Mouse (Mus musculus) neutrophil, adult 5-6 weeks (primary cell): ENCODE results near the gene Psmc3ip. TPM values are rescaled to one million over a fixed set of nuclear protein-coding genes. Genes with fewer than 3 reads are reported as not detected.

ENCODE experiments used
- ATAC-seq: fragments of 151-379, 151-347 bp; 2 replicates; pipeline ENCODE4 v1.8.0; 2017; ENCODE audit warnings: mild to moderate bottlenecking, moderate TSS enrichment; ENCODE audit not compliant: insufficient number of reproducible peaks, poor library complexity, low FRiP score, severe bottlenecking; ENCODE audit errors: extremely low read depth
- total RNA-seq: library from RNA; stranded (forward); fragments of 200-1000 nt; gene quantifications from 2 replicates; pipeline ENCODE4 v1.2.3, GENCODE M21; 2017

The Psmc3ip gene
- total RNA-seq, 1 experiment from 2014 or later = 4.0 TPM

DNA sequence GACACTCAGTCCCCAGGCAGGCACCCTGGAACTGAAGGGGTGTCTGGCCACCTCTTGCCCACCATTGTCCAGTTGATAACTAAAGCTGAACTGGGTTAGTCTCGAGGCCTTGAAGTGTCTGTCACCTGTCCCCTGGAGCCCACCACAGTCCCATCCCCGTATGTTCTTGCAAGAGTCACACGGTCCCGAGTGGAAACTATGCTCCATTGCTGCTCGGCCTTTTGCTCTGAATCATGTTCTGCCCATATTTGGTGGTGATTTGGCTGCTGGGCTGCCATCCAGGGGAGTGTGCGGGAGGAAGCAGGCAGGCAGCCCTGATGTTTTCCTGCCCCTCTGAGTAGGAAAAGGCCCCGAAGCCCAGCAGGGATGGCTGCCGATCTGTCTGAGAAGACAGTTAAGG, 35.1 kb downstream of the Psmc3ip start:
- ATAC-seq = no peak

- ATAC-seq = no peak
Observed at GRCm38 (mm10) chr11:101059473-101059872, 35.8 kb downstream of the Psmc3ip start.

GRCm38 (mm10) chr11:101058726-101059125, 36.5 kb downstream of the Psmc3ip start:
- ATAC-seq = no peak

DNA sequence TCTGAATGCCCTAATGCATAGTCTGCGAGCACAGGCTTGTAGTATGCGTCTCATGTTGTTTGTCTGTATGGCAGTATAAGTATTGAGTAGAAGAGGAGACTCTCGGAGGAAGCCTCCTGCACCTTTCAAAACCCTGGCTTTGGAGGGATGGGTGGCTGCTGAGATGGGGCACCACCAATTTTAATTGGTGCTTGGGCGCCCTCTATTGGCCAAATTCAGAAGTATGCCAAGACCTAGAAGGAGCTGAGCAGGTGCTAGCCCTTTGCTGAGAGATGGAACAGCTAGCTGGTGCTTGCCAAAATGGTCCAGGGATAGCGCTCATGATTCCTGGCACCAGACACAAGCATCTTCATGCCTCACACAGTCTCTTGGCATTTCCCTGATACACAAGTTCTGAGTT, 37.4 kb downstream of the Psmc3ip start:
- peak; percentile 60; the same call in 1 of the 2 replicates for ATAC-seq

DNA sequence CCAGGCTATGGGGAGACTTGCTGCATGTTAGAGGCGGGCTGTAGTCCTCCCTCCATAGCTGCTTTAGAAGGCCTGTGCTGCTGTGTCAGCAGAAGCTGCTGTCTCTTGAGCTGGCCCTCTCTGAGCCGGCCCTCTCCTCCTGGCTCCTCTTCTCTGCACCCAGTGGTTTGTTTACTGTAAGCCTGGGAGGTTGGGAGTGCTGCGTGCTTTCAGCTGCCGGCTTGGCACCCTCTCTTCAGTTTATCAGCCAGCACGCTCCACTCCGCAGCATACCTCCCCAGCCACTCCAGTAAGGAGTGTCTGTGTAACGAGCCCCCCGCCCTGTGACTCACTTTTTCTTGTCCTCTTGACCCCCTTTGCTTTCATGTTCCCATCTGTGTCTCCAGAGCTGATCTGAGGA, 38.4 kb downstream of the Psmc3ip start:
- no peak for ATAC-seq

- no peak for ATAC-seq
Observed at GRCm38 (mm10) chr11:101055418-101055817, 39.8 kb downstream of the Psmc3ip start.

- no peak for ATAC-seq
Observed at GRCm38 (mm10) chr11:101053974-101054373, 41.3 kb downstream of the Psmc3ip start.

DNA sequence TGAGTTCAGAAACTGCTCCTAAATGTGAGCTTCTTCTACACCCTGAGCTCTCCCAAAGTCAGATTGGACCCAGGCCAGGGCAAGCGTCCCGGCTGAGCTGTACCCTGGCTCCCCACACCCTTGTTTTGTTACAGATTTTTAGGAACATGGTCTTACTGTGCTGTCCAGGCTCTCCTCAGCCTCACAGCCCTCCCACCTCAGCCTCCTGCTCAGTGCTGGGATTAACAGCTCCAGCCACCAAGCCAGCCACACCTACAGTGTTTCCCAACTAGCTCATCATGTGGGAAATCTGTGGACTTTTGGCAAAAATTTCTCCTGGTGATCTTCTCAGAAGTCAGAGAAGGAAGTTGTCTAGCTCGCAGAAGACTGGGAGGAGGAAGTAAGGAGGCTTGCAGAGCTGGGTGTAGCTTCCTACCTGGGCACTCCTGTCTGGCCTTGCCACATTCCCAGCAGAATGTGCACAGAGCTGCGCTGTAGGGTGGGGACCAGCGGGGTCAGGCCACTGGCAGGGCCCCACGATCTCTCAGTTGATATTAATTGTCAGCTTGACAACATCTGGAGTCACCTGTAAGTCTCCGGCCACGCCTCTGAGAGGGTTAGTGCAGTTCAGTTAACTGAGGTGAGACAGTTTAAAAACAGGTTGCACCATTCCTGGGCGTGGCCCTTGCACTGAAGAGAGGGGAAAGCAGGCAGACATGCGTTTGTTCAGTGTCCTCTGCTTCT, 42.3 kb downstream of the Psmc3ip start:
- no peak for ATAC-seq

DNA sequence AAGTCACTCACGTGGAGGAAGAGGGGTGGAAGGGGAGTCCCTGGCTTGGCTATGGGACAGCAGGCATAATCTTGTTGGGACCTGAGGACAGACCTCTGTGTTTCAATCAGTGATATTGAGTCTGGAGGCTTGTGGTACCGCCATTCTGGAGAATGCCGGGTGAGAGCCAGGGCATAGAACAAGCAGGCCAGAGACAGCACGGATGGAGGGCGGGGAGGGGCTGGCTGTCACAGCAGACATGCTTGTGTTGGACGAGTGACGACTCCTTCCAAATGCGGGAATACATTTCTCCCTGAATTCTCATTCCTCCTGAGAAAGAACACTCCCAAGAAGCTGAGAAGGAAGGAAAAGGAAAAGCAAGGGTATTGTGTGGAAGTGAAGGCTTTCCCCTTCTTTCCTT, 43.6 kb downstream of the Psmc3ip start:
- ATAC-seq = no peak

DNA sequence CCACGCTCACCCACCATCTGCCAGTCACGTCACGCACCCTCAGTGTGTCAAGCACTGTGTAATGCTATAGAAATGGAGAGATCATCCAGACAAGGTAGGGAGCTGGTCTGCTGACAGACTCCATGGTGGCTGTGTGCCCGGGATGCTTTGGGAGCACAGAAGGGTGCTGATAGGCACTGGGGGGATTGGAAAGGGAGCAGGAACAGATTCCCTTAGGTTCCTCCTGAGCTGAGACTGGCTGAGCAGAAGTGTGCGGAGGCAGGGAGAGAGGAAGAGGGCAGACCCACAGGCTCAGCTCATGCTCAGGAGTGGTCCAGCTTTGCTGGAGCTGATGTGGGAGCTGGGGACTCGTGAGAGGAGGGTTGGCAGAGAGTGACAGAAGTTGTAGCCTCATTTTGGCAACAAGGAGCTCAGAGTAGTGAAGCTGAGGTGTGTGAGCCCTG, 44.2 kb downstream of the Psmc3ip start:
- ATAC-seq = no peak

DNA sequence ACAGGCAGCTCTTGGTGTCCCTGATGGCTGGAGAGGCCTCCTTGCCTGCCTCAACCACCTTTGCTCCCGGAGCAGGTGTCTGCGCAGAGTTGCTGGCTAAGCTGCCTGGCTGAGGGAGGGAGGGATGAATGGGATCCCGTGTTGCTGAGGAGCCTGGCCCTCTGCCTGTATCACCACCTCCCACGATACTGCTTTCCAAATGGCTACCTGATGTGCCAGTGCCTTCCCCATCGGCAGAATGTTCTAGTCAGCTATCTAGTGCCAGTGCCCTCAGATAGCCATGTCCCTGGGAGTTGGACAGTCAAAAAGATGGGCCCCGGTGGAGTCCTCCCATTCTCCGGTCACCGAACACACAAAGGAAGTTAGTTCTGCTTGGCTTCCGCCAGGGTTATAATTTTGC, 44.9 kb downstream of the Psmc3ip start:
- no peak for ATAC-seq

DNA sequence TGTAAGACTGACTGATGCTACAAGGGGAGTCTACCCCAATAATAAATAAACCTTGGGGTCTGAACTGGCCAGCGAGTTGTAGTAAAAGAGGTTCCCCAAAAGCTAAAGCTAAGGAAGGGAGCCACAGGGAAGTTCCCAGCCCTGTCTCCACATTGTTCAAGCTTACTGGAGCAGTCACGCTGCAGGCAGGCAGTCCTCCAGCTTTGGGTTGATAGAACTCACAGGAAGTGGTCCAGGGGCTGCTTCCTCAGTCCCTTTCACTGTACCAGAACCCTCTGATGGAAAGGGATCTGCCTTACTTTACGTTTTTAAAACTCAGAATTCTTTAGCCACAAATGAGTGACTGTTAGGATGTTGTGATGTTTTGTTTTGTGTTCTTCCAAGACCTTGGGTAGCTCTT, 47.7 kb downstream of the Psmc3ip start:
- ATAC-seq = no peak

DNA sequence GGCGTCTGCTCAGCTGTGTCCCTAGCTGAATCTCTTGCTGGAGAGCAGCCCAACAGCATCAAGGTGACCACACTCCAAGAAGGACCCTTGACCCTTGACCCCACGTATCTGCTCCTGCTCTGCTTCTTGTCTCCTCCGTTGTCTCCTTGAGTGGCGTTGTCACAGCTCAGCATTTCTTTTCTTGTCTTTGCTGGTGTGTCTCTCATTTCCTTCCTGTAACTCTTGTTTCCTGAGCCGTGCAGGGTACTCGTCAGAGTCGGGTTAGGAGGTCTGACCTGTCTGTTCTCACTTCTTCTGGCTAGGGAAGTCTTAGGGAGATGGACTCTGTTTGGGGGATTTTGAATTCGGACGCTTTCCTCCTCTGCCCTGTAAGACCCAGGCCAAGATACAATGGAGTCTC, 48.8 kb downstream of the Psmc3ip start:
- no peak for ATAC-seq

- ATAC-seq = no peak
Observed at GRCm38 (mm10) chr11:101045826-101046225, 49.4 kb downstream of the Psmc3ip start.

Other genes with a start within 250 kb of the Psmc3ip start
- 103 and 108 TPM in 2 replicates for gene Stat5b, start 244.7 kb downstream of the Psmc3ip start, total RNA-seq
- 20.9 and 22.5 TPM in 2 replicates for gene Stat5a, start 236.1 kb downstream of the Psmc3ip start, total RNA-seq
- 383 and 443 TPM in 2 replicates for gene Stat3, start 155.9 kb downstream of the Psmc3ip start, total RNA-seq
- gene Cavin1, start 124.5 kb downstream of the Psmc3ip start, total RNA-seq = 0.74 and 0.93 TPM in 2 replicates
- 87.7 and 108 TPM in 2 replicates for gene Atp6v0a1, start 86.0 kb downstream of the Psmc3ip start, total RNA-seq
- gene Naglu, start 25.4 kb downstream of the Psmc3ip start, total RNA-seq = 11.1 and 13.6 TPM in 2 replicates
- 2.3 and 3.4 TPM in 2 replicates for gene Hsd17b1, start 17.0 kb downstream of the Psmc3ip start, total RNA-seq
- gene Coasy, start 12.9 kb downstream of the Psmc3ip start, total RNA-seq = 11.5 and 18.7 TPM in 2 replicates
- 38.7 and 46.3 TPM in 2 replicates for gene Mlx, start 8.2 kb downstream of the Psmc3ip start, total RNA-seq
- gene Retreg3, start 24.5 kb upstream of the Psmc3ip start, total RNA-seq = 91.3 and 97.1 TPM in 2 replicates
- 11.3 and 13.1 TPM in 2 replicates for gene Tubg1, start 24.5 kb upstream of the Psmc3ip start, total RNA-seq
- 0.35 TPM in 1 of 2 replicates, not detected in the other for gene Tubg2, start 60.5 kb upstream of the Psmc3ip start, total RNA-seq
- gene Cntnap1, start 75.1 kb upstream of the Psmc3ip start, total RNA-seq = not detected in 2 replicates
- gene Plekhh3, start 75.9 kb upstream of the Psmc3ip start, total RNA-seq = 0.37 and 0.81 TPM in 2 replicates
- gene Ccr10, start 80.0 kb upstream of the Psmc3ip start, total RNA-seq = not detected in 2 replicates
- gene Ezh1, start 131.0 kb upstream of the Psmc3ip start, total RNA-seq = 99.1 and 110 TPM in 2 replicates
- gene Ramp2, start 150.6 kb upstream of the Psmc3ip start, total RNA-seq = not detected in 2 replicates
- 55.9 and 66.7 TPM in 2 replicates for gene Vps25, start 158.3 kb upstream of the Psmc3ip start, total RNA-seq
- gene Wnk4, start 165.1 kb upstream of the Psmc3ip start, total RNA-seq = 0.58 and 0.86 TPM in 2 replicates
- gene Cntd1, start 183.6 kb upstream of the Psmc3ip start, total RNA-seq = 0.49 and 0.81 TPM in 2 replicates
- gene Coa3, start 183.7 kb upstream of the Psmc3ip start, total RNA-seq = 14.9 and 17.7 TPM in 2 replicates
- gene Becn1, start 206.8 kb upstream of the Psmc3ip start, total RNA-seq = 289 and 291 TPM in 2 replicates
- gene Psme3, start 220.8 kb upstream of the Psmc3ip start, total RNA-seq = 75.9 and 97.2 TPM in 2 replicates
- 3.6 and 4.9 TPM in 2 replicates for gene Aoc2, start 229.6 kb upstream of the Psmc3ip start, total RNA-seq
- 0.25 TPM in 1 of 2 replicates, not detected in the other for gene Aoc3, start 235.2 kb upstream of the Psmc3ip start, total RNA-seq